Mouse (Mus musculus) limb, embryonic 14.5 days (tissue): ENCODE results near the gene Nrip3. TPM values are rescaled to one million over a fixed set of nuclear protein-coding genes. Genes with fewer than 3 reads are reported as not detected.
A peak's percentile ranks its signal among the peaks of the same experiment; 100 is the strongest.

Experiments used
- ATAC-seq: fragments of 200-750 bp; cut with Nextera tagmentation; 2 replicates; pipeline ENCODE4 v1.8.0; 2017; ENCODE audit warnings: low read depth, moderate number of reproducible peaks, moderate TSS enrichment; ENCODE audit not compliant: low FRiP score
- DNase-seq: peaks from one replicate; pipeline ENCODE4 v3.0.0-alpha.2; 2015; ENCODE audit warnings: low spot score
- H3K27ac ChIP-seq: fragments of 300-500 bp; sonication (generic); replicated peaks from 2 replicates; pipeline ENCODE4 v1.5.1; 2014; ENCODE audit warnings: low read depth, mild to moderate bottlenecking, low read length, moderate library complexity, mixed read lengths
- H3K27me3 ChIP-seq: fragments of 300-500 bp; sonication (generic); 2 replicates; pipeline ENCODE4 v1.6.1; 2014; ENCODE audit warnings: low read length, mixed read lengths; ENCODE audit not compliant: control insufficient read depth, insufficient read depth
- H3K36me3 ChIP-seq: fragments of 300-500 bp; sonication (generic); 2 replicates; pipeline ENCODE4 v1.6.1; 2014; ENCODE audit warnings: mild to moderate bottlenecking, low read length, moderate library complexity, mixed read lengths; ENCODE audit not compliant: control insufficient read depth, insufficient read depth
- H3K4me1 ChIP-seq: fragments of 300-500 bp; sonication (generic); 2 replicates; pipeline ENCODE4 v1.6.1; 2014; ENCODE audit warnings: antibody characterized with exemption, low read length, mixed read lengths; ENCODE audit not compliant: control insufficient read depth, insufficient read depth
- H3K4me2 ChIP-seq: fragments of 300-500 bp; sonication (generic); replicated peaks from 2 replicates; pipeline ENCODE4 v1.6.1; 2014; ENCODE audit warnings: low read depth, mild to moderate bottlenecking, low read length, moderate library complexity; ENCODE audit not compliant: severe bottlenecking
- H3K4me3 ChIP-seq: fragments of 300-500 bp; sonication (generic); replicated peaks from 2 replicates; pipeline ENCODE4 v1.5.1; 2014; ENCODE audit warnings: low read length
- H3K9ac ChIP-seq: fragments of 300-500 bp; sonication (generic); 2 replicates; pipeline ENCODE4 v1.6.1; 2014; ENCODE audit warnings: mild to moderate bottlenecking, low read depth, low read length, moderate library complexity; ENCODE audit not compliant: severe bottlenecking
- H3K9me3 ChIP-seq: fragments of 300-500 bp; sonication (generic); 2 replicates; pipeline ENCODE4 v1.6.1; 2016; ENCODE audit warnings: low read length; ENCODE audit not compliant: control insufficient read depth
- POLR2A ChIP-seq: fragments of 200-500 bp; IDR thresholded peaks from 2 replicates; pipeline ENCODE4 v1.8.0; 2012; ENCODE audit warnings: inconsistent platforms, mild to moderate bottlenecking, moderate library complexity, borderline replicate concordance; ENCODE audit not compliant: insufficient read depth, insufficient read length; ENCODE audit errors: extremely low read depth
- WGBS: fragments of 180-500 bp; shearing (Covaris S2); extraction: QIAGEN DNeasy Blood & Tissue Kit; methylation state at CpG from one replicate; pipeline ENCODE4 v1.1.7; 2014; 5-methylcytosine and 5-hydroxymethylcytosine counted together
- polyA plus RNA-seq, 2 experiments: library from polyadenylated mRNA; depleted of rRNA in 1 of 2; stranded (reverse) in 1 of 2; unstranded in 1 of 2; fragments of >200 nt; fragmentation: Nextera tagmentation in 1 of 2; extraction: Ambion mirVana in 1 of 2; gene quantifications; 2 replicates each; pipeline versions ENCODE4 v1.2.1 to v1.2.3; 2012 to 2014

Gene Nrip3
- polyA plus RNA-seq, 2 experiments = 0.62 to 1.5 TPM

GRCm38 (mm10) chr7:109767575-109768350, 14.1 kb downstream of the Nrip3 start:
- 81% methylated on average over 7 of the region's 7 CpGs for WGBS
- Histone ChIP-seq H3K36me3 (no peaks in the 10 kb centered on the region), H3K9me3 (no peaks in the 10 kb centered on the region), H3K27me3 (no peaks in the 10 kb centered on the region), H3K9ac (no peak overlapping the region), H3K4me1 (no peaks in the 10 kb centered on the region), H3K4me2 (no peak overlapping the region), H3K4me3 (no peak overlapping the region), H3K27ac (no peak overlapping the region)
- DNase-seq = no peak
- no peak for ATAC-seq
- TF ChIP-seq POLR2A = no peak

- no peak overlapping the region for H3K9ac ChIP-seq
- no peaks in the 10 kb centered on the region for H3K27me3 ChIP-seq
- H3K27ac ChIP-seq = no peak overlapping the region
- no peak overlapping the region for H3K4me2 ChIP-seq
- DNase-seq (no peak), ATAC-seq (no peak)
- TF ChIP-seq POLR2A = no peak
- no peaks in the 10 kb centered on the region for H3K4me1 ChIP-seq
- 55% methylated on average over 2 of the region's 2 CpGs for WGBS
- H3K4me3 ChIP-seq = no peak overlapping the region
- H3K9me3 ChIP-seq = no peaks in the 10 kb centered on the region
- no peaks in the 10 kb centered on the region for H3K36me3 ChIP-seq
Measured at GRCm38 (mm10) chr7:109764009-109764408, 17.8 kb downstream of the Nrip3 start.

GRCm38 (mm10) chr7:109756291-109756690, 25.5 kb downstream of the Nrip3 start:
- H3K4me3 ChIP-seq = no peak overlapping the region
- H3K9ac ChIP-seq = no peak overlapping the region
- ATAC-seq = no peak
- no peak overlapping the region for H3K27ac ChIP-seq
- H3K4me1 ChIP-seq = peaks cover 4% of the 10 kb centered on the region; the same call in 1 of the 2 replicates
- 89% methylated on average over 3 of the region's 3 CpGs for WGBS
- no peak overlapping the region for H3K4me2 ChIP-seq
- no peaks in the 10 kb centered on the region for H3K27me3 ChIP-seq
- H3K9me3 ChIP-seq = no peaks in the 10 kb centered on the region
- H3K36me3 ChIP-seq = no peaks in the 10 kb centered on the region
- no peak for DNase-seq
- no peak for TF ChIP-seq POLR2A

GRCm38 (mm10) chr7:109754034-109754433, 27.8 kb downstream of the Nrip3 start:
- no peak overlapping the region for H3K4me3 ChIP-seq
- ATAC-seq = no peak

GRCm38 (mm10) chr7:109752008-109752925, 29.6 kb downstream of the Nrip3 start, which contains the start of gene Tmem9b:
TSS of gene Tmem9b (minus strand) at chr7:109752875.
- WGBS = under 1% methylated on average over 63 of the region's 74 CpGs
- no peaks in the 10 kb centered on the region for H3K36me3 ChIP-seq
- no peaks in the 10 kb centered on the region for H3K27me3 ChIP-seq
- no peaks in the 10 kb centered on the region for H3K9me3 ChIP-seq
- peak within 1 kb of the TSS; percentile 86 for H3K4me2 ChIP-seq
- peak; percentile 44; the same call in 1 of the 2 replicates for TF ChIP-seq POLR2A
- peak; percentile 89 for ATAC-seq
- H3K27ac ChIP-seq = peak within 1 kb of the TSS; percentile 86
- peaks cover 4% of the 10 kb centered on the region; the same call in 1 of the 2 replicates for H3K4me1 ChIP-seq
- peak within 1 kb of the TSS; percentile 95 for H3K4me3 ChIP-seq
- H3K9ac ChIP-seq = peak within 1 kb of the TSS; percentile 86
- DNase-seq = peak; percentile 62

More at GRCm38 (mm10) chr7:109754034-109754433, 27.8 kb downstream of the Nrip3 start:
- Histone ChIP-seq H3K4me2 (no peak overlapping the region), H3K4me1 (peaks cover 4% of the 10 kb centered on the region; the same call in 1 of the 2 replicates), H3K9me3 (no peaks in the 10 kb centered on the region), H3K27ac (no peak overlapping the region), H3K36me3 (no peaks in the 10 kb centered on the region), H3K27me3 (no peaks in the 10 kb centered on the region), H3K9ac (no peak overlapping the region)
- WGBS = 84% methylated on average over 8 of the region's 8 CpGs
- no peak for DNase-seq
- TF ChIP-seq POLR2A = no peak
